Mouse (Mus musculus): ENCODE data around the gene Cry2.

- TF ChIP-seq CTCF (IDR thresholded peaks at IDR 0.05; ENCODE audit: control insufficient read depth, insufficient read depth, insufficient replicate concordance, low read depth, low read length) (no peak), POLR2A (IDR thresholded peaks at IDR 0.05; ENCODE audit: control insufficient read depth, low read depth, low read length) (no peak; the same call in 1 of the 2 replicates)
Observed at GRCm38 (mm10) chr2:92377320-92377719, 56.5 kb downstream of the Cry2 start.

Measured in testis, adult 2 months (tissue).